Mouse (Mus musculus) limb, embryonic 14.5 days (tissue): Measurements from ENCODE around the gene Btf3. TPM values are rescaled to one million over a fixed set of nuclear protein-coding genes. Genes with fewer than 3 reads are reported as not detected.

ENCODE experiments used
- ATAC-seq: fragments of 200-750 bp; cut with Nextera tagmentation; 2 replicates; pipeline ENCODE4 v1.8.0; 2017; ENCODE audit warnings: low read depth, moderate number of reproducible peaks, moderate TSS enrichment; ENCODE audit not compliant: low FRiP score
- DNase-seq: peaks from one replicate; pipeline ENCODE4 v3.0.0-alpha.2; 2015; ENCODE audit warnings: low spot score
- H3K27ac ChIP-seq: fragments of 300-500 bp; sonication (generic); replicated peaks from 2 replicates; pipeline ENCODE4 v1.5.1; 2014; ENCODE audit warnings: low read depth, mild to moderate bottlenecking, low read length, moderate library complexity, mixed read lengths
- H3K27me3 ChIP-seq: fragments of 300-500 bp; sonication (generic); 2 replicates; pipeline ENCODE4 v1.6.1; 2014; ENCODE audit warnings: low read length, mixed read lengths; ENCODE audit not compliant: control insufficient read depth, insufficient read depth
- H3K36me3 ChIP-seq: fragments of 300-500 bp; sonication (generic); 2 replicates; pipeline ENCODE4 v1.6.1; 2014; ENCODE audit warnings: mild to moderate bottlenecking, low read length, moderate library complexity, mixed read lengths; ENCODE audit not compliant: control insufficient read depth, insufficient read depth
- H3K4me1 ChIP-seq: fragments of 300-500 bp; sonication (generic); 2 replicates; pipeline ENCODE4 v1.6.1; 2014; ENCODE audit warnings: antibody characterized with exemption, low read length, mixed read lengths; ENCODE audit not compliant: control insufficient read depth, insufficient read depth
- H3K4me2 ChIP-seq: fragments of 300-500 bp; sonication (generic); replicated peaks from 2 replicates; pipeline ENCODE4 v1.6.1; 2014; ENCODE audit warnings: low read depth, mild to moderate bottlenecking, low read length, moderate library complexity; ENCODE audit not compliant: severe bottlenecking
- H3K4me3 ChIP-seq: fragments of 300-500 bp; sonication (generic); replicated peaks from 2 replicates; pipeline ENCODE4 v1.5.1; 2014; ENCODE audit warnings: low read length
- H3K9ac ChIP-seq: fragments of 300-500 bp; sonication (generic); 2 replicates; pipeline ENCODE4 v1.6.1; 2014; ENCODE audit warnings: mild to moderate bottlenecking, low read depth, low read length, moderate library complexity; ENCODE audit not compliant: severe bottlenecking
- H3K9me3 ChIP-seq: fragments of 300-500 bp; sonication (generic); 2 replicates; pipeline ENCODE4 v1.6.1; 2016; ENCODE audit warnings: low read length; ENCODE audit not compliant: control insufficient read depth
- POLR2A ChIP-seq: fragments of 200-500 bp; IDR thresholded peaks from 2 replicates; pipeline ENCODE4 v1.8.0; 2012; ENCODE audit warnings: inconsistent platforms, mild to moderate bottlenecking, moderate library complexity, borderline replicate concordance; ENCODE audit not compliant: insufficient read depth, insufficient read length; ENCODE audit errors: extremely low read depth
- WGBS: fragments of 180-500 bp; shearing (Covaris S2); extraction: QIAGEN DNeasy Blood & Tissue Kit; methylation state at CpG from one replicate; pipeline ENCODE4 v1.1.7; 2014; 5-methylcytosine and 5-hydroxymethylcytosine counted together
- polyA plus RNA-seq, 2 experiments: library from polyadenylated mRNA; depleted of rRNA in 1 of 2; stranded (reverse) in 1 of 2; unstranded in 1 of 2; fragments of >200 nt; fragmentation: Nextera tagmentation in 1 of 2; extraction: Ambion mirVana in 1 of 2; gene quantifications; 2 replicates each; pipeline versions ENCODE4 v1.2.1 to v1.2.3; 2012 to 2014

Btf3 gene
- polyA plus RNA-seq, 2 experiments = 731 to 867 TPM

GRCm38 (mm10) chr13:98262636-98263457, 54.0 kb downstream of the Btf3 start, which contains the start of the genes Utp15 and Ankra2:
Gene Utp15 (minus strand): TSS chr13:98263041.
Gene Ankra2 (plus strand): TSS chr13:98263074.
- ATAC-seq (peak; percentile 99), DNase-seq (peak; percentile 98)
- Histone ChIP-seq H3K4me2 (peak within 1 kb of the TSS; percentile 79), H3K9ac (peak within 1 kb of the TSS; percentile 74), H3K9me3 (no peaks in the 10 kb centered on the region), H3K4me3 (peak within 1 kb of the TSS; percentile 64), H3K27ac (peak within 1 kb of the TSS; percentile 76), H3K27me3 (no peaks in the 10 kb centered on the region), H3K36me3 (peaks cover 23% of the 10 kb centered on the region), H3K4me1 (peaks cover 15% of the 10 kb centered on the region)
- under 1% methylated on average over 68 of the region's 71 CpGs for WGBS
- TF ChIP-seq POLR2A = peak; percentile 43; the same call in 1 of the 2 replicates

Other genes starting within 250 kb of the Btf3 start
- 8.1 and 10.7 TPM in 2 replicates for gene Arhgef28, start 110.6 kb downstream of the Btf3 start, polyA plus RNA-seq (2012; rRNA removed)
- 12.9 and 15.4 TPM in 2 replicates for gene Arhgef28, start 110.6 kb downstream of the Btf3 start, polyA plus RNA-seq (2014; fragmentation: Nextera tagmentation; extraction: Ambion mirVana)
- 19.2 and 20.6 TPM in 2 replicates for gene Utp15, start 54.0 kb downstream of the Btf3 start, polyA plus RNA-seq (2012; rRNA removed)
- gene Utp15, start 54.0 kb downstream of the Btf3 start, polyA plus RNA-seq (2014; fragmentation: Nextera tagmentation; extraction: Ambion mirVana) = 25.3 and 27.6 TPM in 2 replicates
- 32.3 and 39.7 TPM in 2 replicates for gene Ankra2, start 53.9 kb downstream of the Btf3 start, polyA plus RNA-seq (2012; rRNA removed)
- 30.8 and 31.7 TPM in 2 replicates for gene Ankra2, start 53.9 kb downstream of the Btf3 start, polyA plus RNA-seq (2014; fragmentation: Nextera tagmentation; extraction: Ambion mirVana)
- gene Gm21976, start 37.1 kb downstream of the Btf3 start, polyA plus RNA-seq (2012; rRNA removed) = not detected in 2 replicates
- not detected in 2 replicates for gene Gm21976, start 37.1 kb downstream of the Btf3 start, polyA plus RNA-seq (2014; fragmentation: Nextera tagmentation; extraction: Ambion mirVana)
- 0.89 and 1.0 TPM in 2 replicates for gene Foxd1, start 37.2 kb upstream of the Btf3 start, polyA plus RNA-seq (2012; rRNA removed)
- 0.32 and 0.46 TPM in 2 replicates for gene Foxd1, start 37.2 kb upstream of the Btf3 start, polyA plus RNA-seq (2014; fragmentation: Nextera tagmentation; extraction: Ambion mirVana)
- gene Gm10320, start 175.0 kb upstream of the Btf3 start, polyA plus RNA-seq (2012; rRNA removed) = 1.3 and 1.6 TPM in 2 replicates
- gene Gm10320, start 175.0 kb upstream of the Btf3 start, polyA plus RNA-seq (2014; fragmentation: Nextera tagmentation; extraction: Ambion mirVana) = 0.84 and 2.3 TPM in 2 replicates